Mouse (Mus musculus): ENCODE results near the gene Ifngr2.
A peak's percentile ranks its signal among the peaks of the same experiment; 100 is the strongest.

Gene Ifngr2

GRCm38 (mm10) chr16:91565292-91565951, 18.6 kb downstream of the Ifngr2 start:
- DNase-seq (ENCODE audit: low spot score in 2 of 2) = no peak

DNA sequence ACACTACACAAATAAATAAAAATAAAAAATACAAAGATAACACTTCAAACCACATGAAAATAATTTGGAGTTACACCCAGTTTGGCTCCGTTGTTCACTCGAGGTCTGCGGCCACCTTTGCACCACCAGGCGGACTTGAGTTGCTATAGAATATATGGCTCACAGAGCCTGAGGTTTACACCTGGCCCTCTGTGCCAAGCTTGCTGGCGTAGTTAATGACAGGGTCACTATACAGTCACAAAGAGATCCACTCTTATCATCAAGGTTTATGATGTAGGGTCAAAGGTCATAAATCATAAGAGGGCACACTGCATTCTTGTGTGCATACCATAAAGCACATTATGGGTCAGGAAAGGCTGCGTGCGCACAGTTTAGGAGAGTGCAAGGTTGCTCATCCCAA, 19.1 kb downstream of the Ifngr2 start:
- no peak for DNase-seq (ENCODE audit: low spot score in 2 of 2)

DNA sequence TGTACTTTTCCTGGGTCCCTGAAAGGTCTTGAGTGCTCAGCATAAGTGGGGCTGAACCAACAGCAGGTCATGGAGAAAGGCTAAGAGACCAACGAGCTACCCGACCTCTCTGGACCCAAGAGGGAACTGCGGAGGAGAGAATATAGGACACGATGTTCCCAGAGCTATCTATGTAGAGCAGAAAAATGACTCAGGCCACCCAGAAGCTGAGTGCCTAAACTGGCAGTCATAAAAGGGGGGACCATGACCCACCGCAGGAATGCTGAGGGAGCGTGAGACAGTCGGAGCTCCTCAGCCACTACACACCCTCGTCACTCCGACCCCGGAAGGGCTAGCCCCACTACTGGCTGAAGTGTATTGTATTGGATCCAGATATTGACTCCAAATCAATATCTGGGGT, 22.1 kb downstream of the Ifngr2 start:
- DNase-seq (ENCODE audit: low spot score in 2 of 2) = no peak

GRCm38 (mm10) chr16:91571105-91571504, 24.2 kb downstream of the Ifngr2 start:
- DNase-seq (ENCODE audit: low spot score in 2 of 2) = no peak

GRCm38 (mm10) chr16:91575151-91575550, 28.3 kb downstream of the Ifngr2 start:
- no peak for DNase-seq (ENCODE audit: low spot score in 2 of 2)

DNA sequence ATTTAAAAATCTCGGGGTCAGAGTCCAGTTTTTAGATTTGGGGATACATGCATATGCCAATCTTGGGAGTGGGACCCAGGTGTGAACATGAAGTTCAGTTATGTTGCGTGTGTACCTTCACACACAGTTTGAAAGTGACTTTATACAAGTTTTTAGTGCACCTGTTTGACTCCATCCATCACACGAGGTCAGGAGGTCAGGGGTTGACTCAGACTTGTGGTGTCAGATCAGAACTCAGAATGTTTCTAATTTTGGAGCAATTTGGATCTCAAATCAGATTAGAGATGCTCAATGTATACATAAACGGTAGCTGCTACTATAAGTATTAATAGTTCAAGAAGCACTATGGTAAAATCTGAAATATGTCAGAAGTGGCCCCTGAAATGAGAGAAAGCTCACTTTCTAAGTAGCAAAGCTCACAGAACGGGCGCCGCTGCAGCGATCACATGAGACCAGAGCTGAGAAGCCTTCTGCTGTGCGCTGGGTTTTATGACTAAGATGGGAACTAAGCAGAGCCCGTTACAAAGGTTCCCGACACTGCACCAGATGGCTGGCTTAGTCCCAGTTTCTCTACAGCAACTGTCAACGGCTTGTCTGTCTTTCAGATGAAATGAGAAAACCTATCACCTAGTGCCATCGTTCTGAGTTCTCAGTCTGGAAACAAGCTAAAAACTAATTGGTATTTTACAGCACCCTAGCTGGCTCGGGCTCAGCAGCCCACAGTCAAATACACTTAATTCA, 32.3 kb downstream of the Ifngr2 start:
- DNase-seq (ENCODE audit: low spot score in 2 of 2) = no peak

DNA sequence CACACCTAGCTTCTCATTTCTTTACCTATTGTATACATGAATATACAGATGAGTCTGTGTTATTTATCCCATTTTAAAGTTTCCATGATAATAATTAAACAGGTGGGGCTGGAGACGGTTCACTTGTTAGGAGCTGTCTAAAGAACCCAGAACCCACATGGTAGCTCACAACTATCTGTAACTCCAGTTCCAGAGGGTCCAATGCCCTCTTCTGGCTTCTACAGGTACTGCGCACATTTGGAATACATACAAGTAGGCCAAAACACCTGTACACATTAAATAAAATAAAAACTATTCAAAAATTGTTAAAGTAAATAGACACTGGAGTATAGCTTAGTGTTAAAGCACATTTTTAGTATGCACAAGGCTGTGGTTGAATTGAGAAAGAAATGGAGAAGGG, 35.4 kb downstream of the Ifngr2 start:
- no peak for DNase-seq (ENCODE audit: low spot score in 2 of 2)

- DNase-seq (ENCODE audit: low spot score in 2 of 2) = no peak
These were observed 38.7 kb downstream of the Ifngr2 start for GRCm38 (mm10) chr16:91585617-91586016.

DNA sequence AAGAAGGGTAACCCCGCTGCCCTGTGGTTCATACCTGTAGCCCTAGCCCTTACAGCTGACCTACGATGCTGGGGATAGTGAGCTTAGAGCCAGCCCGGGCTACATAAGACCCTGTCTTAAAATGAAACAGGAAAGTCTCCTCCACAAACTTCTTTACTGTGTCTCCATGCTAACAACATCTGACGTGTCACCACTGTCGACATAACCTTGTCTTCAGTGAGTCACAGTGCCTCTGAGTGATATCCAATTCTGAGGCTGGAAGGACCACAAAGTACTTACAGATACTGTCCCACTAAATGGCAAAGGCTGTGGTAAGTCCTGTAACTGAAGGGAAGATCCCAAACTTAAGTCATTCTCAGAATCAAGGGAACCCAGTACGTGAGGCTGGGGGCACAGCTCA, 39.4 kb downstream of the Ifngr2 start:
- DNase-seq (ENCODE audit: low spot score in 2 of 2) = no peak

DNA sequence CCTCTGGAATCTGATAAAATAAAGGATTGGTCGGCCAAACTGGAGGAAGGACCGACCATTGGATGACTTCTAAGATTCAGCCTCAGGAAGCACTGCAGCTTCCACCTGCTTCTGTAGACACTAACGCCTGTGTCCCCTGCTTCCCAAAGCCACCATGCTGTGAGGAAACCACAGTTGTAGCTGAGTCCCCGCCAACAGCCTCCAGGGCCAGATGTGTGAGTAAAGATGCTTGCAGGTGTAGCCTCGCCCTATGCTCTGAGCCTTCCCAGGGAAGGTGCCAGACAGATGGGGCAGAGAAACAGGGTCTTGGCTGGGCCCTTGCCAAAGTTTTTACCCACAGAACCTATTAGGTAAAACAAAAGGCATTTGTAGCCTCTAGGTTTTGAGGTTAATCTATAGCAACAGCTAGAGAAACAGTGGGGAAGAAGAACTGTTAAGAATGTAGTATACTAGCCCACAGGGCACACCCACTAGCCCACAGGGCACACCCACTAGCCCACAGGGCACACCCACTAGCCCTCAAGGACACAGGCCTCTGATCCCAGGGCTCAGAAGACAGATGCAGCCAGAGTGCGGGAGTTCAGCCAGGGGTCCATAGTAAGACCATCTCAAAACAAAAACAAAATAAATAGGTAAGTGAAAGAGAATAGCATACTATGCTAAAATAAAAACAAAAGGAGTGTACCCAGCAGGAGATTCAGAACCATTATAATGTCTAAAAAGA, 41.0 kb downstream of the Ifngr2 start:
- DNase-seq (ENCODE audit: low spot score in 2 of 2) = no peak

DNA sequence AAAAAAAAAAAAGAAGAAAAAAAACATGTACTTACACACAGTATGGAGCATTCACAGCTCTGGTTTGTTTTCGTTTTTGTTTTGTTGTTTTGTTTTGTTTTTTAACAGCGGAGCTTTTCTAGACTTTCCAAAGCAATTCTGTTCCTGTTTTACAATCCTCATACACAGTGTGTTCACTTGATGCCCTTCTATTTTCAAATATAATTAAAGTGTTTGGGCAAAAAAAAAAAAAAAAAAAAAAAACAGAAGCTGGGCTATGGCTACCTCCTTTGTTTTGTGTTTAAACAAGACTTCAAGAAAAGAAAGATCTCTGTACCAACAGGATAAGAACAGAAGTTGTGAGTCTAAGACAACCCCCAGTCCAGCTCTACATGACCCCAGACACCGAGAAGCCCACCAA, 41.8 kb downstream of the Ifngr2 start:
- DNase-seq (ENCODE audit: low spot score in 2 of 2) = no peak

GRCm38 (mm10) chr16:91592162-91592561, 45.3 kb downstream of the Ifngr2 start:
- DNase-seq (ENCODE audit: low spot score in 2 of 2) = no peak

DNA sequence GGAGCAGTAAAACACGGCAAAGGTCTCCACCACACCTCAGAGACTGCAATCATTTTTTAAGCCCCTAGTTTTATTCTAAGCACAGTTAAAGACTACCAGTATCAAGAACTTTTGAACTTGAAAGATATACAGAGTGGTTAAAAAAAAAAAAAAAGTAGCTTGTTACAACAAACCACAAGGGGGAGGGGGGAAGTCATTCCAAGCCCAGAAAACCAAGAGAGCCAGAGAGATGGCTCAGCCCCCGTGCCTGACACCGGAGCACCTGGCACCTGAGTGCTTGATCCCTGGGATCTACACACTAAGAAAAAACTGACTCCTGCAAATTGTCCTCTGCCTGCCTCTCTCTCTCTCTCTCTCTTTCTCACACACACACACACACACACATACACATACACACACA, 46.4 kb downstream of the Ifngr2 start:
- DNase-seq (ENCODE audit: low spot score in 2 of 2) = no peak

DNA sequence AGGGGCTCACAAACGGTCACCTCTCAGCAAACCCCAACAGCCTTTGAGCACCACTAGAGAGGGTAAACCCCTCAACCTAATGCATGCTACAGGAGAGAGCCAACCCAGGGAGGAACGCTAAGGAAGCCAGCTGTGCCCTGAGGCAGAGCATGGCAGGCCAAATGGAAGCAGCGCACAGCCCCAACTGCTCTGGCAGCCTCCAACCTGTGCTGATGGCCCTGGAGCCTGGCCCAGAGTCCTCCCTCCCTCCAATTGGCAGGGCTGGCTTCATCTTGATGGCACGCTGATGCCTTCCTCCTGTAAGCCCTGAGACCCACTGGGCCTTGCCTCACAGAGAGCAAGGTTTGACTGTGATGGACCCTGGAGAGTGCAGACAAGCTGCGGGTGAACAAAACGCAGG, 48.2 kb downstream of the Ifngr2 start:
- DNase-seq (ENCODE audit: low spot score in 2 of 2) = no peak

DNA sequence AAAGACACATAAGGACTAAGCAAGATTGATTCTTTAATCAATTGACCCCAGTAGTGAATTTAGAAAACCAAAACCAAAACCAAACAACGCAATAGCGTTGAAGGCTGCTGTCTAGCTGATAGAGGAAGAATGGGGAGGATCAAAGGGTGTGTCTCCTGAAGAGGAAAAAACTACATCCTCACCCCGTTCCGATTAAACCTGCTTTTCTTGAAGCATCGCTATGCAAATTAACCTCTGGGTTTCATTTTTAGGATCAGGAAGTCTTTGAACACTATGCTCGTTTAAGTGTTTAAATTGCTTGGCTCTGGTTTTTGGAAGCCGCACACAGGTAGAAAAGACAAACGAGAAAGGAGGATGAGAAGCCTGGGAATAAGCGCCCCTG, 49.5 kb downstream of the Ifngr2 start:
- no peak for DNase-seq (ENCODE audit: low spot score in 2 of 2)

DNA sequence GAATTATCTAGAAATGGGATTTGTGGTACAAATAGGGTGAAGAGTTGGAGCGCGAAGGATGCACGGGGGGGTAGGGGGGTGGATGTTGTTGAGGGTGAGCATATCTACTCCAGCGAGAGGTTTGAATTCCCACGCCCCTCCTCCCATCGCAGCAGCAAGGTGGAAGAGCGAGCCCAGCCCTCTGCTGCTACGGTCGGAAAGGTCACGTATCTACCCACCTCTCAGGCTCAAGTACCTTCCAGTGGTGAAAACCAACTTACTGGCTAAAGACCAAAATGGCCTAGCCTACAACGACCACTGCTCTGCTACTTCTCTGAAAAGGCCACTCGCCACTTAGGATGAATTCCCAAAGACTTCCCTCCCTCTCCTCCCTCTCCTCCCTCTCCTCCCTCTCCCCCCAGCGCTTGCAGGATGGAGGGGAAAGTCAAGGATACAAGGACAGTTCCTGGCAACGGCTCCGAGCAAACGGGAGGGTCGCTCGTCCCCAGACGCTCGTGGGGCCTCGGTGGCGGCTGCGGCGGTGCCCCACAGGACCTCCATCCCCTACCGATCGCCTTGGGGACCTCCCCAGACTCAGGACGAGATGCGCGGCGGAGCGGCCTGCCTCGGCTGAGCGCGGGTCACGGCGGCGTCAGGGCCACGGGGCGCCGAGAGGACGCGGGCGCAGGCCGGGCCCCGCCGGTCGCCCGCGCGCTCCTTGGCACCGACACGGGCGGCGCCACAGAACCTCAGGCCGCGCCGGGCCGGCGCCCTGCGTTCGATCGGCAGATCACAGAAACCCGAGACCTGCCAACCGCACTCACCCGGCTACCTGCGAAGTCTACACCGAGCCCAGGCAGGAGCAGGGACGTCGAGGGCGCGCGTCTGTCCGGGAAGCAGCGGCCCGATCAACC, 50.2 kb downstream of the Ifngr2 start:
- no peak for DNase-seq (ENCODE audit: low spot score in 2 of 2)

GRCm38 (mm10) chr16:91597672-91598010, 50.8 kb downstream of the Ifngr2 start, which contains the start of gene Tmem50b:
Gene Tmem50b, minus strand, starts transcription at chr16:91597800.
- DNase-seq (ENCODE audit: low spot score in 2 of 2) = peak; percentile 98 to 99

GRCm38 (mm10) chr16:91599242-91599641, 52.4 kb downstream of the Ifngr2 start:
- no peak for DNase-seq (ENCODE audit: low spot score in 2 of 2)

DNA sequence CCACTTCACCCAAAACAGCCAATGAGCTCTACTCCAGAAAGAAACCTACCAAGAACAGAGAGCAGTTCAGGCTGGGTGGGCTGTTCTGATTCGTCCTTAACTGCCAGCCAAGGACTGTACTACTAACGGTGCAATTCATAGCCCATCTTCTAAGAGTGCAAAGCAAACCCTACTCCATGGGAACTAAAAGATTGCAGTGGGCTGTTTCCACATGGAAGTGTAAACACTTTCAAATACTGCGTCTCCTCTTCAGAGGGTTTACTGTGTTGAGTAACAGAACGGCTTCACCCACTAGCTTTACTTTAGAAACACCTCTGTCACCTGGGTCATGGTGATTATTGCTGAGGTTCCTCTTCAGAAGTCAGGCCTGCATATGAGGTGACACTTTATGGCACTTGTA, 54.2 kb downstream of the Ifngr2 start:
- no peak for DNase-seq (ENCODE audit: low spot score in 2 of 2)

GRCm38 (mm10) chr16:91601693-91602092, 54.8 kb downstream of the Ifngr2 start:
- DNase-seq (ENCODE audit: low spot score in 2 of 2) = no peak

DNA sequence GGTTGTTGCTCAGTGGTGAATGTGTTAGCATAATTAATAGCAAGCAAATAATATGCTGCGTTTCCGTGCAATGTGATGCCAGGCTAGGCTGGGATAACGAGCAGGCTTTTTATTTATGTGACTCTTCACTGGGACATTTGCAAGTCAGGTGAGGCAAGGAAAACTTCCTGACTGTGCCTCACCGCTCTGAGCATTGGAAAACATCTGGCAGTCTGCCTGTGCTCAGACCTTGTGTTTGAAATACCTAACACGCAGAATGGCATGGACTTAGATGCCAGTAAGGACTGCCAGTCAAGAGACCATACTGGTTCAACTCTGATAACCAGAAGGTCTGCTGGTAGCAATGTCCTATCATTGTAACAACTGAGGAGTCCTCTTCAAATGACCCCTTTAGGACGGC, 58.3 kb downstream of the Ifngr2 start:
- DNase-seq (ENCODE audit: low spot score in 2 of 2) = no peak

DNA sequence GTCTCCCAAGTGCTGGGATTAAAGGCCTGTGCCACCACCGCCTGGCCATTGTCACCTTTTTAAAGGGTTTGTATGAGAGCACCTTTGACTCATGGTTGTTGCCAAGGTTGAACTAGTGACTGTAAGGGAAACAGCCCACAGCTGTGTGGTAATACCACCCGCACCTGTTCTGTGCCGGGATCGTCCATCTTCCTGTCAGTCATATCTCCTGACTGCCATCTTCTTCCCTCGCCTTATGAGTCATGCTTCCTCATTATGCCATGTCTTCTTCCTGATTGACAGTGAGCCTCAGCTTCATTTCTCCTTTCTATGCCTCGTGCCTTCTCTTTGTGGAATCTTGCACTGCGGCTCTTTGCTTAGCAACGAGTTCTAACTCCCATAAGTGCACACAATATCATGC, 60.1 kb downstream of the Ifngr2 start:
- no peak for DNase-seq (ENCODE audit: low spot score in 2 of 2)

All from urinary bladder, adult 18-20 months (tissue).